Mouse (Mus musculus) urinary bladder, adult 18-20 months (tissue): Measurements from ENCODE around the gene Sass6.
"Not testable (repeated sequence)": the region's sequence is repeated elsewhere in the genome, so short reads cannot be mapped to it uniquely, and the experiment has no call there.

ENCODE experiments used
- DNase-seq, 2 experiments: peaks; one replicate each; pipeline ENCODE4 v3.0.0; 2022; ENCODE audit warnings: low spot score in 2 of 2, mixed read lengths in 2 of 2

Gene Sass6

GRCm38 (mm10) chr3:116594728-116595602 is at the start of gene Sass6:
TSS of gene Sass6 (plus strand) at chr3:116594982.
- DNase-seq, result peak; percentile 96 to 99

GRCm38 (mm10) chr3:116547430-116547829 is 47.4 kb upstream of the Sass6 start:
- no peak for DNase-seq

GRCm38 (mm10) chr3:116551362-116551761 is 43.4 kb upstream of the Sass6 start:
- DNase-seq, result no peak

GRCm38 (mm10) chr3:116561315-116561714 is 33.5 kb upstream of the Sass6 start:
- not testable (repeated sequence) for DNase-seq

GRCm38 (mm10) chr3:116562408-116563094 is 32.2 kb upstream of the Sass6 start, which contains the start of gene Lrrc39:
TSS of gene Lrrc39 (plus strand) at chr3:116562973.
- no peak for DNase-seq

GRCm38 (mm10) chr3:116563095-116563492 is 31.7 kb upstream of the Sass6 start:
- DNase-seq, result no peak

GRCm38 (mm10) chr3:116570628-116571027 is 24.2 kb upstream of the Sass6 start:
- DNase-seq, result no peak

GRCm38 (mm10) chr3:116577286-116577685 is 17.5 kb upstream of the Sass6 start:
- no peak for DNase-seq

GRCm38 (mm10) chr3:116582201-116582600 is 12.6 kb upstream of the Sass6 start:
- no peak for DNase-seq

- DNase-seq, result no peak
These were observed 580 bp upstream of the Sass6 start for GRCm38 (mm10) chr3:116594076-116594727.

GRCm38 (mm10) chr3:116595603-116595991 is 815 bp downstream of the Sass6 start:
- DNase-seq, result no peak

- no peak for DNase-seq
These were observed 4.9 kb downstream of the Sass6 start for GRCm38 (mm10) chr3:116599705-116600104.

- DNase-seq, result no peak
These were observed 6.2 kb downstream of the Sass6 start for GRCm38 (mm10) chr3:116601005-116601404.

- DNase-seq, result no peak
These were observed 7.0 kb downstream of the Sass6 start for GRCm38 (mm10) chr3:116601781-116602180.

GRCm38 (mm10) chr3:116604570-116604969 is 9.8 kb downstream of the Sass6 start:
- DNase-seq, result no peak

- DNase-seq, result peak in 1 of 2 experiments; percentile 22
These were observed 19.6 kb downstream of the Sass6 start, which contains the start of gene Trmt13 for GRCm38 (mm10) chr3:116614295-116614892. TSS of gene Trmt13 (minus strand) at chr3:116614587.

- DNase-seq, result no peak
These were observed 20.7 kb downstream of the Sass6 start for GRCm38 (mm10) chr3:116615318-116616068.

- no peak for DNase-seq
These were observed 24.1 kb downstream of the Sass6 start for GRCm38 (mm10) chr3:116618855-116619254.

GRCm38 (mm10) chr3:116620636-116621370 is 26.0 kb downstream of the Sass6 start:
- no peak for DNase-seq

GRCm38 (mm10) chr3:116622641-116623040 is 27.9 kb downstream of the Sass6 start:
- DNase-seq, result no peak
